Mouse (Mus musculus) forebrain, embryonic 13.5 days (tissue): ENCODE results near the gene Adamtsl1. TPM values are rescaled to one million over a fixed set of nuclear protein-coding genes. Genes with fewer than 3 reads are reported as not detected.

Experiments used
- ATAC-seq: fragments of 200-750 bp; cut with Nextera tagmentation; 2 replicates; pipeline ENCODE4 v1.8.0; 2017
- H3K27ac ChIP-seq: fragments of 300-500 bp; sonication (generic); 2 replicates; pipeline ENCODE4 v1.5.1; 2015; ENCODE audit warnings: inconsistent platforms, mild to moderate bottlenecking, moderate library complexity
- H3K27me3 ChIP-seq: fragments of 300-500 bp; sonication (generic); 2 replicates; pipeline ENCODE4 v1.6.1; 2015; ENCODE audit warnings: mild to moderate bottlenecking, inconsistent platforms
- H3K36me3 ChIP-seq: fragments of 300-500 bp; sonication (generic); 2 replicates; pipeline ENCODE4 v1.6.1; 2015; ENCODE audit warnings: mild to moderate bottlenecking, inconsistent platforms; ENCODE audit not compliant: poor library complexity, severe bottlenecking
- H3K4me1 ChIP-seq: fragments of 300-500 bp; sonication (generic); 2 replicates; pipeline ENCODE4 v1.6.1; 2015; ENCODE audit warnings: inconsistent platforms
- H3K4me2 ChIP-seq: fragments of 300-500 bp; sonication (generic); 2 replicates; pipeline ENCODE4 v1.6.1; 2015; ENCODE audit warnings: inconsistent platforms, mild to moderate bottlenecking, moderate library complexity
- H3K4me3 ChIP-seq: fragments of 300-500 bp; sonication (generic); 2 replicates; pipeline ENCODE4 v1.5.1; 2015; ENCODE audit warnings: mild to moderate bottlenecking, inconsistent platforms
- H3K9ac ChIP-seq: fragments of 300-500 bp; sonication (generic); 2 replicates; pipeline ENCODE4 v1.6.1; 2015; ENCODE audit warnings: mild to moderate bottlenecking, inconsistent platforms
- H3K9me3 ChIP-seq: fragments of 300-500 bp; sonication (generic); replicated peaks from 2 replicates; pipeline ENCODE4 v1.6.1; 2016; ENCODE audit warnings: inconsistent platforms
- WGBS: fragments of 180-500 bp; shearing (Covaris S2); methylation state at CpG from one replicate; pipeline ENCODE4 v1.1.7; 2015; 5-methylcytosine and 5-hydroxymethylcytosine counted together
- polyA plus RNA-seq: library from polyadenylated mRNA; unstranded; fragments of >200 nt; fragmentation: Nextera tagmentation; extraction: Ambion mirVana; gene quantifications from 2 replicates; pipeline ENCODE4 v1.2.1, GENCODE M21; 2015

Gene Adamtsl1
- polyA plus RNA-seq, 1 experiment from 2014 or later = 5.3 TPM

DNA sequence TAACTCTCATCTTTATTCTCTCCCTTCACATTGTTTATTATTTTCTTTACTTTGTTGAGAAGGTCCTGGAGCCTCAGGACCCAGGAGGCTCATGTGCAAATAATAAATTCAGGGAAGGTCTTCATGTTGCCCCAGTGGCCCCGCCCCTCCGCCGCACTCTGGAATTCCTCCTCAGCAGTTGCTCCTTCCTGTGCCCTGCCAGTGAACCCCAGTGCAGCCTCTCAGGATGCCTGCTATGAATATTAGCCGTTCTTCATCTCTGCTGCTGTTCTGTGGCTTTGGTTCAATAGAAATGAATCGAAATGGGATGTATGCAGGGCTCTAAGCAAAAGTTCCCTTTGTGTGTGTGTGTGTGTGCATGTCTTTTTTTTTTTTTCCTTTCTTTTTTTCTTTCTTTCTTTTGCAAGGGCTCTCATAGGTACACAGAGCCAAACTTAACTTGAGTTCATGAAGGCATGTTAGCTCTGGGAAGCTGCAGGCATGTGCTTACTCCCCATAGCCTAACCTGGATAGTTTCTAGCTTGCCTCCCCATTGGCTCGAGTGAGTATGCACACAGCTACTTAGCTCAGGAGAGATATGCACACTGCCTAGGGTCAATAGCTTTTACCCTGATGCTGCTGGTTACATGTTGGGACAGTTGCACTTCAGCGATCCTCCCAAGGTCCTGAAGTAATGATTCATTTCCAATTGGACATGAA, 892.7 kb downstream of the Adamtsl1 start:
- H3K4me2 ChIP-seq = no peak overlapping the region
- 77% methylated on average over 7 of the region's 7 CpGs for WGBS
- H3K4me3 ChIP-seq = no peak overlapping the region
- no peaks in the 10 kb centered on the region for H3K4me1 ChIP-seq
- no peak overlapping the region for H3K27ac ChIP-seq
- H3K27me3 ChIP-seq = no peaks in the 10 kb centered on the region
- no peak overlapping the region for H3K9ac ChIP-seq
- H3K36me3 ChIP-seq = no peaks in the 10 kb centered on the region
- no peaks in the 10 kb centered on the region for H3K9me3 ChIP-seq
- ATAC-seq = no peak

DNA sequence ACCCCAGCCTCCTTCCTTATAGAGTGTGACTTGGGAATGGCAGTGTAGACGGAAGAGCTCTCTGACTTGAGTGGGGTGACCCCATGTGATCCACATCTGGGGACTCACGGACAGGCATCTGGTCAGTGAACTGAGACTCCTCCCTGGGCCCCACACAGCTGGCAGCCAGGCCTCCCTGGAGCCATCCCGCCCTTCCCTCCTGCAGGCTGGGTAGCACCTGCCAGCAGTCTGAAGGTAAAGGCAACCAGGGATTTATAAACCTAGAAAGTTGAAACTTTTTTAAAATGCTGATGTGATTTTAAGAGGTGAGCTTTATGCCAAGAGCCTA, 893.2 kb downstream of the Adamtsl1 start:
- WGBS = 77% methylated on average over 3 of the region's 3 CpGs
- no peak overlapping the region for H3K9ac ChIP-seq
- no peak overlapping the region for H3K4me2 ChIP-seq
- ATAC-seq = no peak
- H3K9me3 ChIP-seq = no peaks in the 10 kb centered on the region
- no peaks in the 10 kb centered on the region for H3K4me1 ChIP-seq
- no peak overlapping the region for H3K4me3 ChIP-seq
- H3K27ac ChIP-seq = no peak overlapping the region
- H3K36me3 ChIP-seq = no peaks in the 10 kb centered on the region
- no peaks in the 10 kb centered on the region for H3K27me3 ChIP-seq

DNA sequence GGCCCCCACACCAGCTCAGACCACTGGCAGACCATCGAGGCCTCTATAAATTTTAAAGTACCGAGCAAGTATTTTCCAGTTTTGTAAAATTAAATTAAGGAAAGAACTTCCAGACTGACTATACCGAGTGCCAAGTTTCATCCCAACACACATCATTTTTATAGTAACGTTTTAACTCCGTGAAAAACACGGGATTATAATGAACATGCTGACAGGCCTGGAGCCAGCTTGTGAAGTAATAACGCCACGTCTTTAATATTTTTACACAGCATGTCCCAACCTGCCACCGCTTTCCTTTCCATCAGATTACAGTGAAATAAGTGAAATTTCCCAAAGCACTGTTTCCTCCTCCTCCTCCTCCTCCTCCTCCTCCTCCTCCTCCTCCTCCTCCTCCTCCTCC, 894.4 kb downstream of the Adamtsl1 start:
- ATAC-seq = no peak
- no peak overlapping the region for H3K4me3 ChIP-seq
- no peaks in the 10 kb centered on the region for H3K27me3 ChIP-seq
- no peak overlapping the region for H3K27ac ChIP-seq
- 93% methylated on average over 9 of the region's 9 CpGs for whole genome bisulfite sequencing
- H3K4me2 ChIP-seq = no peak overlapping the region
- H3K36me3 ChIP-seq = no peaks in the 10 kb centered on the region
- no peak overlapping the region for H3K9ac ChIP-seq
- no peaks in the 10 kb centered on the region for H3K9me3 ChIP-seq
- H3K4me1 ChIP-seq = no peaks in the 10 kb centered on the region

DNA sequence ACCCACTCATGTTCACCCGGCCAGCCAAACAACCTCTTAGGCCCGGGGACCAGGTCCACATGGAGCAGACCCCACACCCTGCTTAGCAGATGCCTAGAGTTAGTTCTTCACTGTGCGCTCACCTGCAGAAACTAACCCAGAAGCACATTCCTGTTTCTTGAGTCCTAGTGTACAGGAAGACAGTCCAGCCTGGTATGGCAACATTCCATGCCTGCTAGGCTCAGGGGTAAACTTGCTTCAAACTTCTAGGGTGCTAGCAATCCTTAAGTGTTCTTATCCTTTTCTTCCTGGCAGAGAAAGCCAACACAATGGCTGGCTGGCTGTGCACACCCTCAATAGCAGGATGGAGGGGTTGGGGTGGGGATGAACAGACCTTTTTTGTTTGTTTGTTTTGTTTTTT, 897.0 kb downstream of the Adamtsl1 start:
- Histone ChIP-seq H3K27me3 (no peaks in the 10 kb centered on the region), H3K4me2 (no peak overlapping the region), H3K9ac (no peak overlapping the region), H3K9me3 (no peaks in the 10 kb centered on the region), H3K27ac (no peak overlapping the region), H3K4me3 (no peak overlapping the region), H3K4me1 (no peaks in the 10 kb centered on the region), H3K36me3 (no peaks in the 10 kb centered on the region)
- no peak for ATAC-seq
- 92% methylated on average over 3 of the region's 3 CpGs for WGBS

DNA sequence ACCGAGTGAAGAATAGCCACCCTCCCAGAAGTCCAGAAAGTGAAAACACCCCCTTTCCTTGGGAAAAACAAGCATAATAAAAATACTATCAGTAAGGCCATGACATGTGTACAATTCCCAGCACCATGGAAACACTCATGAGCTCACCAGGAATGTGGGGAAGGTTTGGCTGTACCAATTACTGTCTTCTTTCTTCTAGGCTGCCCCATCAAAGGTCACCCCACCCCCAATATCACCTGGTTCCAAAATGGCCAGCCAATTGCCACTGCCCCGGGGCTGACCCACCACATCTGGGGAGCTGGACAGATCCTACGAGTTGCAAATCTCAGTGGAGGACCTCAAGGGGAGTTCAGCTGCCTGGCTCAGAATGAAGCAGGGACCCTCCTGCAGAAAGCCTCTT, 899.4 kb downstream of the Adamtsl1 start:
- H3K4me2 ChIP-seq = no peak overlapping the region
- 51% methylated on average over 3 of the region's 3 CpGs for WGBS
- H3K4me1 ChIP-seq = no peaks in the 10 kb centered on the region
- H3K27me3 ChIP-seq = no peaks in the 10 kb centered on the region
- H3K36me3 ChIP-seq = no peaks in the 10 kb centered on the region
- H3K9me3 ChIP-seq = no peaks in the 10 kb centered on the region
- H3K9ac ChIP-seq = no peak overlapping the region
- no peak for ATAC-seq
- H3K4me3 ChIP-seq = no peak overlapping the region
- H3K27ac ChIP-seq = no peak overlapping the region

DNA sequence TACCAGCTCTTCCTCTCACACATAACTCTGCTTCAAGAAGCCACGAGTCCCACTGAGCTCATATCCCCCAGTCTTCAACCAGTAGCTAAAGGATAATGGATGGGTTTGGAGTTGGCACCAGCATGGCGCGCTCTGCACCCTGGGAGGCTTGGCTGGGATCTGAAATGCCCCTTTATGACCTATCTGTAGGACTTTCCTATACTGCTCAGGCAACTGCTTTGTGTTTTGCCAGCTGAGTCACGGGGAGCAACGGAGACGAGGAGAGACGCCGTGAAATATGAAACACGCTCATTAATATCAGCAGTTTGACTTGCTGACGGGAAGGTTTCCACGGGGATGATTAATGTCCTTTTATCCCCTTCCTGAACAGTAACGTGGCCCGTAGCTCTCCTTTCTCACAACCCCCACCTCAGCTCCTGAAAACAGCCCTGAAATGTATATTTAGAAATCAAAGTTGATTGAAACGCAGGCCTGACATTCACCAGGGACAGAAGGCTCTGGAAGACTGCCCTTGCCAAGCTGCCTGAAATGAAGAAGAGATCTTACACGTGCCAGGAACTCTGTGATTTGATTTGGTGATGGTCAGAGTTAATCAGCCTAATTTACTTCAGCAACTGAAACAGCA, 902.5 kb downstream of the Adamtsl1 start:
- Histone ChIP-seq H3K4me2 (no peak overlapping the region), H3K36me3 (no peaks in the 10 kb centered on the region), H3K9me3 (no peaks in the 10 kb centered on the region), H3K4me1 (no peaks in the 10 kb centered on the region), H3K27me3 (no peaks in the 10 kb centered on the region), H3K27ac (no peak overlapping the region), H3K4me3 (no peak overlapping the region), H3K9ac (no peak overlapping the region)
- WGBS = 81% methylated on average over 15 of the region's 15 CpGs
- ATAC-seq = no peak

DNA sequence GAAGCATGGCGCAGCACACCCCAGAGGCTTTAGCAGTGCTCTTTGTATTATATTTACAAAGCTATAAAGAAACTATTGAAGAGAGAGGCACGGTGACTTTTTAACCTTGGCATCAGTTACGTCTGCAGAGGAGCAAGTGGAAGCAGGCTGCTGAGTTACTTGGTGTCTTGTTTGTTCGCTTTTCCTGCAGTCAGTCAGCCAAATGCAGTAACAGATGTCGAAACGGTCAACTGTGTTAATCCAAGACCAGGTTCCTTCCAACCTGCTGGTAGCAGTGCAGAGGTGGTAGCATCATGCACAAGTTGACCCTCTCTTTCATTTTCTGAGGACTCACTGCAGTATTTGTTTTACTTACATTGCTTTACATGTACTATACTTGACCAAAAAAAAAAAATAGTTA, 908.6 kb downstream of the Adamtsl1 start:
- no peak for ATAC-seq
- H3K9ac ChIP-seq = no peak overlapping the region
- no peak overlapping the region for H3K4me3 ChIP-seq
- no peak overlapping the region for H3K27ac ChIP-seq
- no peaks in the 10 kb centered on the region for H3K27me3 ChIP-seq
- no peaks in the 10 kb centered on the region for H3K9me3 ChIP-seq
- no peaks in the 10 kb centered on the region for H3K36me3 ChIP-seq
- no peak overlapping the region for H3K4me2 ChIP-seq
- H3K4me1 ChIP-seq = 0 out of 2 replicates have a peak, but pooled peaks cover 4% of the 10 kb centered on the region
- WGBS = 82% methylated on average over 6 of the region's 6 CpGs

DNA sequence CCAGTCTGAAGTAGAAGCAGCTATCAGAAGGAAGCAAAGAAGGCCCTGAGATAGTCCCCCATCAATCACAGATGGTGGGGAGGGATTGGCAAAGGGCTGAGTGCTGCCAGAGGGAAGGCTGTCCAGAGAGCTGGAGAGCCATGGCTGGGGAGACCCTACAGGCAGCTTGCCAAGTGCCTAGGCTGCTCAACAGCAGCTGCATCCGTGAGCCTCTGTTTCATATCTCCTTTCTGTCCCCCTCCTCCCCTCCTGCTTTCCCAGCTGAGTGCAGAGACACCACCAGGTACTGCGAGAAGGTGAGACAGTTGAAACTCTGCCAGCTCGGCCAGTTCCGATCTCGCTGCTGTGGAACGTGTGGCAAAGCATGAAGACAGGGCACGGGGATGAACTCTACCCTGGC, 911.6 kb downstream of the Adamtsl1 start:
- no peaks in the 10 kb centered on the region for H3K27me3 ChIP-seq
- H3K9me3 ChIP-seq = no peaks in the 10 kb centered on the region
- no peak overlapping the region for H3K9ac ChIP-seq
- 78% methylated on average over 7 of the region's 7 CpGs for WGBS
- ATAC-seq = peak; percentile 33; the same call in 1 of the 2 replicates
- no peak overlapping the region for H3K4me3 ChIP-seq
- H3K4me2 ChIP-seq = no peak overlapping the region
- no peak overlapping the region for H3K27ac ChIP-seq
- 0 out of 2 replicates have a peak, but pooled peaks cover 4% of the 10 kb centered on the region for H3K4me1 ChIP-seq
- no peaks in the 10 kb centered on the region for H3K36me3 ChIP-seq

DNA sequence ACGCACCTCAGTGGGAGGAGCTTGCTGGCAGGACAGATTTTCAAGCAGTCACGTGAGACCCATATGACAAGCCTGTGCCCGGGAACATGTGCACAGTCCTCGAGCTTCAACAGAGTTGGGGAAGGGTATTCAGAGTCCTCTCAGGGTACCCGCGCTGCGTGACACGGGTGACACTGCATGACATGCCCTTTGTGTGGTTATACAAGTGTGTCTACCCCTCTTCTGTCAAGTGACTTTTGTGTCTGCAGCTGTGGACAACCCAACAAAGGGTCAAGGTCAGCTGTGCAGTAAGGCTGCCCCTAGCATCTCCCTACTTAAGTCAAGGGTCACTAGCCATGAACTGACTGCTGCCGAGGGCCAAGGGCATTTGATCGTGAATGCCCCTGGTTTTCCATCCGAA, 912.6 kb downstream of the Adamtsl1 start:
- Histone ChIP-seq H3K27me3 (no peaks in the 10 kb centered on the region), H3K4me2 (no peak overlapping the region), H3K9ac (no peak overlapping the region), H3K4me3 (no peak overlapping the region), H3K27ac (no peak overlapping the region), H3K9me3 (no peaks in the 10 kb centered on the region), H3K4me1 (0 out of 2 replicates have a peak, but pooled peaks cover 4% of the 10 kb centered on the region), H3K36me3 (no peaks in the 10 kb centered on the region)
- ATAC-seq = no peak
- WGBS = 88% methylated on average over 11 of the region's 11 CpGs

DNA sequence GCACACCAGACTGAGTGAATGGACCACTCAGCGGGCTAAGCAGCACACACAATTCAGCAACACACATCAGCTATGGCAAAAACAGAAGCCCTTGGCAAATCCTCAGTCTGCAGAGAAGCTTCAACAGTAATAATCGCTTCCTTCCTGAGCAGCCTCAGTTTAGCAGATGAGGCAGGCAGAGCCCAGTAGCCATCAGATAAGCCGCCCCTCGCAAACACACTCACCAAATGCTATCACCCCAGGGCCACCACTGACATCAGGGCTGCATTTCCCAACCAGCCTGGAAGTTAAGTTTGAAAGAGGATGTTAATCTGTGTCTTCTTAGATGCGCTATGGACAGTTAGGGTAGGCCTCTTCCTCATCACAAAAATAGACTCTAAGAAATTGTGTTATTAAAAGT, 913.3 kb downstream of the Adamtsl1 start:
- H3K27me3 ChIP-seq = no peaks in the 10 kb centered on the region
- H3K27ac ChIP-seq = no peak overlapping the region
- H3K4me2 ChIP-seq = no peak overlapping the region
- 0 out of 2 replicates have a peak, but pooled peaks have one; percentile 16 for ATAC-seq
- no peaks in the 10 kb centered on the region for H3K9me3 ChIP-seq
- H3K4me1 ChIP-seq = 0 out of 2 replicates have a peak, but pooled peaks cover 4% of the 10 kb centered on the region
- H3K36me3 ChIP-seq = no peaks in the 10 kb centered on the region
- H3K4me3 ChIP-seq = no peak overlapping the region
- no peak overlapping the region for H3K9ac ChIP-seq
- 73% methylated on average over 5 of the region's 5 CpGs for WGBS

DNA sequence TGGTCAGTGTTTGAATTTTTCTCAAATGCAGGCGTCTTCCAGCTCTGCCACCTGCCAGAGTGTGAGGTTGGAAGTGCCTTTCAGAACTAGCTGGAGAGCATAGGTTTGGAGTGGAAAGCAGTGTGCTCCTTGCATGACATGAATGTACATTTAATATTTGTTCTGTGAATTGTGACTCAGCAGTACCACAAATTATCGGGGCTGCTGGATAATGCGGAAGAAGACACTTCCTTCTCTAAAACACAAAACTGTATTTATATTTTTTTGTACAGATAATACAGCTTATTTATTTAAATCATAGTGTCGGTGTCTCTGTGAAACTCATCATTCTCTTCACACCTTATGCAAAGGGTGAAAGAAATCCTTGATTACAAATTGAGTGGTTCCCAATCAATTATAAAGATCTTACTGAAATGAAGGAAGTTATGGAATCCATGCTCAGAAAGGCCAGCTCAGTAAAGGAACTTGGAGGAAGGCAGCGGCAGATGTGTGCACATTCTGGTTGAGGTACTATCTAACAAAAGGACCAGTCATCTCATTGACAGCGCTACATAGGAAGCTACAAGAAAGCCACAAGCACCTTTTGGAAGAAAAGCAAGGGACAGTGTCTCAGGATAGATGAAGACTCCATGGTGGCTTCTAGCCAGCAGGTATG, 914.2 kb downstream of the Adamtsl1 start:
- no peaks in the 10 kb centered on the region for H3K27me3 ChIP-seq
- H3K4me3 ChIP-seq = no peak overlapping the region
- H3K4me2 ChIP-seq = no peak overlapping the region
- WGBS = 91% methylated on average over 6 of the region's 6 CpGs
- no peaks in the 10 kb centered on the region for H3K36me3 ChIP-seq
- 0 out of 2 replicates have a peak, but pooled peaks cover 4% of the 10 kb centered on the region for H3K4me1 ChIP-seq
- no peaks in the 10 kb centered on the region for H3K9me3 ChIP-seq
- no peak overlapping the region for H3K9ac ChIP-seq
- ATAC-seq = no peak
- no peak overlapping the region for H3K27ac ChIP-seq

DNA sequence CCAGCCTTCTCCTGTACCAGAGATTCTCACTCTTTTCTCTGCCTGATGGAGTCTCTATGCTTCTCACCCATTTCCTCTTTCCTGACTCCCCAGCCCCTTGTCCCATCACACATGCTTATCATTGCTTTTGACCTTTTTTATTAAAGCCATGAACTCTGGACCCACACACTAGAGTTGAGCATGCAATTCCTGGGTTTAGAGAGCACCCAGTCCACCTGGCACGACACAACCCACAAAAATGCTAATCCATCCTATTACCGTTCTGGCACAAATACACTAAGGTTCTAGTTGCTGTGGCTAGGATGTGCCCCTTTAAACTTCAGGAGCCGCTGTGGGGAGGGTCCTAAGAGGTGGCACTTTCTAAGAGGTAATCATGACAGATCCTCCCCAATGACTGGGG, 921.7 kb downstream of the Adamtsl1 start:
- no peak for ATAC-seq
- no peak overlapping the region for H3K9ac ChIP-seq
- no peak overlapping the region for H3K4me3 ChIP-seq
- H3K4me2 ChIP-seq = no peak overlapping the region
- no peaks in the 10 kb centered on the region for H3K9me3 ChIP-seq
- H3K36me3 ChIP-seq = no peaks in the 10 kb centered on the region
- H3K27me3 ChIP-seq = no peaks in the 10 kb centered on the region
- 90% methylated on average over 3 of the region's 3 CpGs for WGBS
- H3K4me1 ChIP-seq = no peaks in the 10 kb centered on the region
- H3K27ac ChIP-seq = no peak overlapping the region
